Mouse (Mus musculus) liver, postnatal 0 days (tissue): Measurements from ENCODE around the gene Osbpl9.

Experiments used
- CTCF ChIP-seq: sonication (generic); IDR thresholded peaks from 2 replicates; pipeline ENCODE4 v1.5.1; 2016; ENCODE audit warnings: antibody characterized with exemption, low read depth
- EP300 ChIP-seq: IDR thresholded peaks from 2 replicates; pipeline ENCODE4 v1.6.1; 2016; ENCODE audit warnings: antibody characterized with exemption, low read depth, mild to moderate bottlenecking

- TF ChIP-seq CTCF, result no peak
- TF ChIP-seq EP300, result no peak
Observed at GRCm38 (mm10) chr4:109106594-109106993, 95.5 kb downstream of the Osbpl9 start.
